ENCODE assay signal across 20 mouse cellular contexts in genomic region chr5:35804685-35805084, GRCm38 (mm10).
"Had no signal": no experiment of that assay in that cellular context is flagged by ENCODE, and none has a peak within 500 bp of the region (broad histone marks: within the 10 kb centered on the region; RNA-seq: fewer than 3 reads in every experiment).

No protein-coding gene starts in this region.

- H3K27me3 ChIP-seq: limb, embryonic 12.5 days; limb, embryonic 15.5 days; midbrain, embryonic 12.5 days; midbrain, embryonic 15.5 days; neural tube, embryonic 12.5 days had no signal

- H3K9me3 ChIP-seq: limb, embryonic 12.5 days; limb, embryonic 15.5 days; midbrain, embryonic 12.5 days; midbrain, embryonic 15.5 days; neural tube, embryonic 12.5 days; neural tube, embryonic 15.5 days had no signal

- H3K4me1 ChIP-seq: midbrain, embryonic 12.5 days; midbrain, embryonic 15.5 days; neural tube, embryonic 12.5 days; neural tube, embryonic 15.5 days had no signal

- H3K36me3 ChIP-seq: limb, embryonic 12.5 days; limb, embryonic 15.5 days; midbrain, embryonic 12.5 days; midbrain, embryonic 15.5 days; neural tube, embryonic 12.5 days had no signal

- ATAC-seq: liver, postnatal 0 days; lung, postnatal 0 days; midbrain, embryonic 15.5 days had no signal

- H3K4me2 ChIP-seq: limb, embryonic 12.5 days; limb, embryonic 15.5 days; liver, embryonic 11.5 days; lung, embryonic 14.5 days; midbrain, embryonic 12.5 days; midbrain, embryonic 15.5 days; neural tube, embryonic 12.5 days; neural tube, embryonic 15.5 days had no signal

- DNase-seq: kidney, postnatal 25 days; left cerebral cortex, postnatal 4 days; liver, postnatal 0 days; lung, embryonic 14.5 days; right cerebral cortex, adult 18-20 months; right cerebral cortex, postnatal 25 days; spleen, adult 18-20 months; thymus, adult 18-20 months; thymus, postnatal 36 days had no signal

- H3K4me3 ChIP-seq: limb, embryonic 12.5 days; limb, embryonic 15.5 days; midbrain, embryonic 12.5 days; midbrain, embryonic 15.5 days; neural tube, embryonic 12.5 days; neural tube, embryonic 15.5 days had no signal

- H3K9ac ChIP-seq: limb, embryonic 12.5 days; limb, embryonic 15.5 days; liver, embryonic 14.5 days; liver, postnatal 0 days; lung, embryonic 14.5 days; midbrain, embryonic 12.5 days; midbrain, embryonic 15.5 days; neural tube, embryonic 12.5 days; neural tube, embryonic 15.5 days had no signal

- H3K27ac ChIP-seq: kidney, postnatal 0 days; limb, embryonic 12.5 days; limb, embryonic 15.5 days; liver, embryonic 14.5 days; macrophage; midbrain, embryonic 12.5 days; midbrain, embryonic 15.5 days; neural tube, embryonic 12.5 days; neural tube, embryonic 15.5 days had no signal
